Mouse (Mus musculus) heart, embryonic 11.5 days (tissue): ENCODE data around the gene Exoc3. TPM values are rescaled to one million over a fixed set of nuclear protein-coding genes. Genes with fewer than 3 reads are reported as not detected.

ENCODE experiments used
- ATAC-seq: fragments of 200-750 bp; cut with Nextera tagmentation; replicated peaks from 2 replicates; pipeline ENCODE4 v1.8.0; 2017; ENCODE audit warnings: moderate library complexity; ENCODE audit not compliant: insufficient number of reproducible peaks, low FRiP score, low TSS enrichment
- H3K27ac ChIP-seq: fragments of 300-500 bp; sonication (generic); 2 replicates; pipeline ENCODE4 v1.5.1; 2014; ENCODE audit warnings: mild to moderate bottlenecking, low read depth, low read length
- H3K27me3 ChIP-seq: fragments of 300-500 bp; sonication (generic); 2 replicates; pipeline ENCODE4 v1.6.1; 2014; ENCODE audit warnings: mild to moderate bottlenecking, low read length, mixed read lengths; ENCODE audit not compliant: control insufficient read depth, insufficient read depth
- H3K36me3 ChIP-seq: fragments of 300-500 bp; sonication (generic); 2 replicates; pipeline ENCODE4 v1.6.1; 2014; ENCODE audit warnings: mild to moderate bottlenecking, low read length, moderate library complexity, mixed read lengths; ENCODE audit not compliant: control insufficient read depth, insufficient read depth
- H3K4me1 ChIP-seq: fragments of 300-500 bp; sonication (generic); 2 replicates; pipeline ENCODE4 v1.6.1; 2014; ENCODE audit warnings: low read length; ENCODE audit not compliant: control insufficient read depth, insufficient read depth
- H3K4me2 ChIP-seq: fragments of 300-500 bp; sonication (generic); 2 replicates; pipeline ENCODE4 v1.6.1; 2014; ENCODE audit warnings: mild to moderate bottlenecking, moderate library complexity
- H3K4me3 ChIP-seq: fragments of 300-500 bp; sonication (generic); 2 replicates; pipeline ENCODE4 v1.5.1; 2014; ENCODE audit warnings: low read depth, low read length
- H3K9ac ChIP-seq: fragments of 300-500 bp; sonication (generic); 2 replicates; pipeline ENCODE4 v1.6.1; 2014; ENCODE audit warnings: mild to moderate bottlenecking, low read depth, low read length, moderate library complexity
- H3K9me3 ChIP-seq: fragments of 300-500 bp; sonication (generic); replicated peaks from 2 replicates; pipeline ENCODE4 v1.6.1; 2016; ENCODE audit warnings: low read length; ENCODE audit not compliant: control insufficient read depth
- WGBS: fragments of 180-500 bp; shearing (Covaris S2); extraction: QIAGEN DNeasy Blood & Tissue Kit; methylation state at CpG from one replicate; pipeline ENCODE4 v1.1.7; 2014; ENCODE audit not compliant: insufficient replicate concordance; 5-methylcytosine and 5-hydroxymethylcytosine counted together
- polyA plus RNA-seq: library from polyadenylated mRNA; unstranded; fragments of >200 nt; fragmentation: Nextera tagmentation; extraction: Ambion mirVana; gene quantifications from 2 replicates; pipeline ENCODE4 v1.2.1, GENCODE M21; 2014

Exoc3 gene
- polyA plus RNA-seq, 1 experiment from 2014 or later: 64.4 TPM

DNA sequence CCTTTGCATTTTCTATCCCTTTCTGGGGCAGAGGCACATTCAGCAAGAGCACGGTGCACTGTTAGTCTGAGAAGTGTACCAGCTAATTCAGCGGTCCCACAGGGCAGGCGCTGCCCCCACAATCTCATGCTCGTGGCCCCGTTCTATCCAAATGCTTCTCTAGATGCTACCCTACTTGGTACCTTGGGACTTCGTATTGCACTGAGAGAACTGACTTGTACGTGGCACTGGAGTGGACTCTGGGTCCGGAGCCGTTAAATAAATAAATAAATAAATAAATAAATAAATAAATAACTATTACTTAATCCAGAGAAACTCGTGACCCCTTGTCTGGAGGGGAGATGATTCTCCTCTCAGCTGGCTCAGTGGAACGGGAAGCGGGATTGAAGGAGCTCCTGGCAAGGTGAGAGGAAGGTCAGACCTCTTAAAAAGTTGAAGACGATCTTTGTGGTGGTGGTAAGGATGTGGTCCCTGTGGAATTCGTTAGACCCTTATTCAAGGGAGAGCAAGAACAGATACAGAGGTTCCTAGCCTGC is 86.7 kb downstream of the Exoc3 start:
- no peak overlapping the region for H3K9ac ChIP-seq
- H3K27ac ChIP-seq: no peak overlapping the region
- WGBS: 25% methylated on average over 14 of the region's 14 CpGs
- H3K4me2 ChIP-seq: no peak overlapping the region; the same call in 1 of the 2 replicates
- no peak for ATAC-seq
- H3K4me1 ChIP-seq: peaks cover 6% of the 10 kb centered on the region; the same call in 1 of the 2 replicates
- peak overlapping the region; percentile 46; the same call in 1 of the 2 replicates for H3K4me3 ChIP-seq
- H3K9me3 ChIP-seq: no peaks in the 10 kb centered on the region
- H3K27me3 ChIP-seq: peaks cover 47% of the 10 kb centered on the region
- no peaks in the 10 kb centered on the region for H3K36me3 ChIP-seq

GRCm38 (mm10) chr13:74121141-74121602 is 87.4 kb downstream of the Exoc3 start, which contains the start of gene Slc9a3:
TSS of gene Slc9a3 (plus strand) at chr13:74121457.
- no peak for ATAC-seq
- Histone ChIP-seq H3K4me3 (peak within 1 kb of the TSS; percentile 46), H3K27me3 (peaks cover 47% of the 10 kb centered on the region), H3K4me2 (peak within 1 kb of the TSS; percentile 81), H3K9ac (0 out of 2 replicates have a peak within 1 kb of the TSS, but pooled peaks have one; percentile 39), H3K27ac (no peak within 1 kb of the TSS), H3K9me3 (no peaks in the 10 kb centered on the region), H3K4me1 (peaks cover 6% of the 10 kb centered on the region; the same call in 1 of the 2 replicates), H3K36me3 (no peaks in the 10 kb centered on the region)
- under 1% methylated on average over 35 of the region's 35 CpGs for WGBS

Other genes with a start within 250 kb of the Exoc3 start
- gene Zdhhc11, start 244.9 kb downstream of the Exoc3 start, polyA plus RNA-seq: not detected in 2 replicates
- gene Tppp, start 199.3 kb downstream of the Exoc3 start, polyA plus RNA-seq: 2.7 and 3.2 TPM in 2 replicates
- gene Cep72, start 146.4 kb downstream of the Exoc3 start, polyA plus RNA-seq: 11.2 and 18.8 TPM in 2 replicates
- not detected in 2 replicates for gene Slc9a3, start 87.3 kb downstream of the Exoc3 start, polyA plus RNA-seq
- gene Ahrr, start 83.6 kb upstream of the Exoc3 start, polyA plus RNA-seq: 0.70 and 0.76 TPM in 2 replicates
- gene Pdcd6, start 108.8 kb upstream of the Exoc3 start, polyA plus RNA-seq: 102 and 103 TPM in 2 replicates
- 346 and 441 TPM in 2 replicates for gene Sdha, start 141.5 kb upstream of the Exoc3 start, polyA plus RNA-seq
- 51.8 and 55.5 TPM in 2 replicates for gene Ccdc127, start 141.6 kb upstream of the Exoc3 start, polyA plus RNA-seq
- gene Lrrc14b, start 155.3 kb upstream of the Exoc3 start, polyA plus RNA-seq: 0.60 and 1.3 TPM in 2 replicates
- gene Zfp72, start 182.1 kb upstream of the Exoc3 start, polyA plus RNA-seq: 3.3 and 4.4 TPM in 2 replicates
- 60.3 and 65.8 TPM in 2 replicates for gene Ftl1-ps1, start 191.0 kb upstream of the Exoc3 start, polyA plus RNA-seq